Mouse (Mus musculus) T-helper 17 cell (primary cell): ENCODE measurements around the gene Ccdc170.

Experiments
- in situ Hi-C, 2 experiments: fragments of 300-600 bp; cut with MboI, MseI; formaldehyde crosslinking; loops; 1 replicate in 1 of 2; 2 replicates in 1 of 2; pipeline ENCODE4 v1.15.1; 2025; ENCODE audit warnings: high pct_unique_total_duplicates in 2 of 2

Gene Ccdc170

GRCm38 (mm10) chr10:4520394-4521102, 38.2 kb downstream of the Ccdc170 start:
- in situ Hi-C loops, result no loop called here

- in situ Hi-C loops, result no loop called here
Measured at GRCm38 (mm10) chr10:4522116-4522515, 39.8 kb downstream of the Ccdc170 start.

- in situ Hi-C loops, result no loop called here
Measured at GRCm38 (mm10) chr10:4523078-4523477, 40.8 kb downstream of the Ccdc170 start.

- in situ Hi-C loops, result no loop called here
Measured at GRCm38 (mm10) chr10:4528043-4528442, 45.7 kb downstream of the Ccdc170 start.

- in situ Hi-C loops, result no loop called here
Measured at GRCm38 (mm10) chr10:4530638-4531235, 48.4 kb downstream of the Ccdc170 start.

GRCm38 (mm10) chr10:4531933-4532332, 49.6 kb downstream of the Ccdc170 start:
- in situ Hi-C loops, result no loop called here

GRCm38 (mm10) chr10:4532731-4533130, 50.4 kb downstream of the Ccdc170 start:
- in situ Hi-C loops, result no loop called here

- in situ Hi-C loops, result no loop called here
Measured at GRCm38 (mm10) chr10:4533873-4534272, 51.6 kb downstream of the Ccdc170 start.

GRCm38 (mm10) chr10:4545550-4545949, 63.2 kb downstream of the Ccdc170 start:
- in situ Hi-C loops, result no loop called here

- in situ Hi-C loops, result no loop called here
Measured at GRCm38 (mm10) chr10:4553442-4554119, 71.3 kb downstream of the Ccdc170 start.

- in situ Hi-C loops, result no loop called here
Measured at GRCm38 (mm10) chr10:4556842-4557377, 74.6 kb downstream of the Ccdc170 start.

GRCm38 (mm10) chr10:4559132-4559531, 76.8 kb downstream of the Ccdc170 start:
- in situ Hi-C loops, result no loop called here

- in situ Hi-C loops, result no loop called here
Measured at GRCm38 (mm10) chr10:4565148-4565547, 82.8 kb downstream of the Ccdc170 start.

- in situ Hi-C loops, result no loop called here
Measured at GRCm38 (mm10) chr10:4570778-4571177, 88.5 kb downstream of the Ccdc170 start.

- in situ Hi-C loops, result no loop called here
Measured at GRCm38 (mm10) chr10:4571304-4571703, 89.0 kb downstream of the Ccdc170 start.

GRCm38 (mm10) chr10:4581905-4582304, 99.6 kb downstream of the Ccdc170 start:
- in situ Hi-C loops, result no loop called here

GRCm38 (mm10) chr10:4586691-4587090, 104.4 kb downstream of the Ccdc170 start:
- in situ Hi-C loops, result no loop called here

- in situ Hi-C loops, result no loop called here
Measured at GRCm38 (mm10) chr10:4589576-4589975, 107.3 kb downstream of the Ccdc170 start.

GRCm38 (mm10) chr10:4590956-4591355, 108.7 kb downstream of the Ccdc170 start:
- in situ Hi-C loops, result no loop called here

GRCm38 (mm10) chr10:4593828-4594227, 111.5 kb downstream of the Ccdc170 start:
- in situ Hi-C loops, result no loop called here

GRCm38 (mm10) chr10:4597211-4597610, 114.9 kb downstream of the Ccdc170 start:
- in situ Hi-C loops, result loop anchor here in 1 of 2 experiments (5.0 kb wide), 1 partner anchor 60 kb away; no protein-coding TSS in a partner anchor

- in situ Hi-C loops, result loop anchor here in 1 of 2 experiments (5.0 kb wide), 1 partner anchor 59 kb away; no protein-coding TSS in a partner anchor
Measured at GRCm38 (mm10) chr10:4598244-4598842, 116.0 kb downstream of the Ccdc170 start.
